Mouse (Mus musculus): Measurements from ENCODE around the gene A530016L24Rik.

A530016L24Rik gene

DNA sequence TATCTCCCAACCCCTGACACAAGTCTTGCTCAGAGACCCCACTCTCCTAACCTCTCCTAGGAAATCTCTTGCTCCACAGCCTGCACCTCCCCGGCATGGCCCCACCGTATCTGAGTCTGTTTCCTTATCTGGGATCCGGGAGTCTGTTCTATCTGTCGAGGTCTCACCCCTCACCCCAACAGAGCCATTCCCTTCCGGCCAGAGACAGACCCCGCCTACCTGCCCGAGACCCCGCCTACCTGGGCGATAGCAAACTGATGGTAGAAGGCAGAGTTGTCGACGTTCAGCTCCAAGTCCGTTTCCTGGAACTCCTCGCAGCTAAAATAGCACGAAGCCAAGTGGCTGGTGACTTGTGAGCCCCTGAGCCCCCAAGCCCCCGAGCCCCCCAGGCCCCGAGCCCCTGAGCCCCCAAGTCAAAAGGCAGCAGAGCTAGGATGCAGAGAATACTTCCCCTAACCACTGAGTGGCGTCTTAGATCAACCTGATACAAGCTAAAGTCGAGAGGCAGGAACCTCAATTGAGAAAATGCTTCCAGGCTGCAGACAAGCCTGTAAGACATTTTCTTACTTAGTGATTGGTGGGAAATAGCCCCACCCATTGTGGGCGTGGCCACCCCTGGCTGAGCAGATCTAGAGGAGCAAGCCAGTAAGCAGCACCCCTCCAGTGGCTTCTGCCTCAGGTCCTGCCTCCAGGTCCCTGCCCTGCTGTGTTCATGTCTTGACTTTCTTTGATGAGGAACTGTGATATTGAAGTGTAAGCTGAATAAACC, 13.9 kb downstream of the A530016L24Rik start:
- DNase-seq (ENCODE audit: low spot score): no peak

DNA sequence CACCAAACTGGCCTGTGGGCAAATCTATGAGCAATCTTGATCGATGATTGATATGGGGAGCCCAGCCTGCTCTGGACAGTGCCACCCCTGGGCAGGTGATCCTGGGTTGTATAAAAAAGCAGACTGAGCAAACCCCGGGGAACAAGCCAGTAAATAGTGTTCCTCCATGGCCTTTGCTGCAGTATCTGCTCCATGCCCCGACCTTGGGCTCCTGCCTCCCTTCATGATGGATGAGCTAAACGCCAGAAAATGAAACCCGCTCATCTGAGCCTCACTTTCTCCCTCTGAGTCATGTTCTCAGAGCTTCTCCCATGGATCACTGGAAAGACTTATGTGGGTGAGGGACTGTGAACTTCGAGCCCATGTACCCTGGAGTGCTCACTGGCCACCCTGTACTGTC, 17.0 kb downstream of the A530016L24Rik start:
- no peak for DNase-seq (ENCODE audit: low spot score)

DNA sequence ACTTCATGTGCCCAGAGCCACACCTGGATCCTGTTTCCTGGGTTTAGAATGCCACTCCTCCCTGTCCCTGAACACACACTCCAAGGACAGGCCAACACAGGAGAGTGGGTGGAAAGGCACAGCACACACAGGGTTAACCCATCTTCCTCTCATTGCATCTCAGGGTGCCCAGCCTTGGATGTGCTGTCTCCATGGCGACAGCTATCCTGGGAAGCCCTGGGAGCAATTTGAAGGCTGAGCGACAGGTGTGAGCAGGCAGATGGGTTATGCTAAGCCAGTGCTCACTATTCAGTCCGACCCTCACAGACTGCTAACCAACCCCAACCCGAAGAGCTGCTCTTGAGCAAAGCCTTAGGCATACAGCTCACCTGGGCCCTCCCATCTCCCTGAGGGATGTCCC, 18.0 kb downstream of the A530016L24Rik start:
- DNase-seq (ENCODE audit: low spot score): no peak

DNA sequence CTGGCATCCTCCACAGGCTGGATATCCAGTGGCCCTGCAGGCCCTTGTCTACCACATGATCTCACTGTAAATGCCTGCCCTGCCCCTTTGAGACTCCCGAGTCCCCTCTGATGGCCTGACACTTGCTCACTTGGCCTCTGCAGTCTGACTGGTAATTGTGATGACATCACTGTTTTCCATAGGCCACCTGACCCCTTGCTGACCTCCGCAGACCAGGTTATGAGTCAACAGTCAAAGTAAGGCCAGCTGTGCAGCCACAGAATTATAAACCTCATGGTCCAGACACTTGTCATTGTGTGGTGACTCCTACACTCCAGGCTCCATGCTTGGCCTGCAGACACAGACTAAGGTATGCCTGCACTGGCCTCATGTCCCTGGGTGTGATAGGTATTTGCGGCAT, 18.7 kb downstream of the A530016L24Rik start:
- DNase-seq (ENCODE audit: low spot score): no peak

DNA sequence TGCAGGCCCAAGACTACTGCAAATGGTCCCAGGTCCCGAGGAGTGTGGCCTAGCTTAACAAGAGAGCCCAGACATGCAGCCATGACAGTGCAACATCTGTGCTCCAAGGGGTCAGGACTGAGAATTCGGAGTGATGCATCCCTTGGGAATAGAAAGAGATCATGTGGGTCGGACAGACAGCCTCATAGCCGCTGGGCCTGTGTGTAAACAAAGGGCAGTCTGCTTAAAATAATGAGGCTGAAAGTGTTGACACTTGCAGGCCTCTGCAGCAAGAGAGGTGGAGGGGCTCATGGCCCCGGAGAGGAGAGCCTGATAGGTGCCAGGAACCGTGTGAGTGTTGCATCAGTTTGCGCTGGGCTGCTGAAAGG, 21.1 kb downstream of the A530016L24Rik start:
- DNase-seq (ENCODE audit: low spot score): no peak

DNA sequence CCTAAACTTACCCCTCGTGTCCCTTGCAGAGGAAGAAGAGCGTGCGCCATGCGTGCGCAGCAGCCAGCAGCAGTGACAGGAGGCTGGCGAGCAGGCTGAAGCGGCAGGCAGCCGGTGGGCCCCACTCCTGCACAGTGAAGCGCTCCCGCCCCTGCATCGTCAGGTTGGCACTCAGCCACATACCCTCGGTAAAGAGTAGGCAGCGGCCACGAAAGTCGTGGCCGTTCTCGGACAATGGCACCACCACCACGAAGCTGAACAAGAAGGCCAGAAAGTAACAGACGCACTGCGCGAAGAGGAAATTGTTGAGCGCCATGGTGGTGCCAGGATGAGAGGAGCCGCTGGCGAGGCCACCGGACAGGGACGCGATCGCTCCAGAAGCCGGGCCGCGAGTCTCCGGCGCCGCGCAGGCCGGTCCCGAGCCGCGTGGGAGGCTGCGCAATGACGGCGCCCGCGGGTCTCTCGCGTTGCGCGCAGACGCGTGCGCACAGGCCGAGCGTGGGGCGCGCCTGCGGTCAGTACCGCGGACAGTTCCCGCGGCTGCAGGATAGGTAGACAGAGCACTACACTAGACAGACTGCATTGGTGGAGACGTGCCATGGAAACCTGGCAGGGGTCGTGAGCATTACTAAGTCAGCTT, 21.6 kb downstream of the A530016L24Rik start:
- no peak for DNase-seq (ENCODE audit: low spot score)

DNA sequence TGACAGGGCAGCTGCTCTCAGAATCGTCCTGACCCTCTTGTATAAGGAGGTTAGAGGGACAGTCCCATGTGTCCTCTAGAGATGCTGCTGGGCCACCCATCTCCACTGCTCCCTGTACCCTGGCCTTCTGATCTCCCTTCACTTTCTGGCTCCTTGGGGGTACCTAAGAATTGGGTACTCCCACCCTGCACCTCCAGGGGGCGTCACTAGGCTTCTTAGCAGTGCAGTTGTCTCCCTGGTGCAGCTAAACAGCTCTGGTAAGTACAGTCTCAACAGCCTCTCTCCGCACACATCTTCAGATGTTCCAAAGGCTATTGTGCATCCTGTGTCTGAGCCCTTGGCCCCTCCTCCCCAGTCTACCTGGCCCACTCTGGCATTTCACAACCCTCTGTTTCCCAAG, 25.6 kb downstream of the A530016L24Rik start:
- no peak for DNase-seq (ENCODE audit: low spot score)

DNA sequence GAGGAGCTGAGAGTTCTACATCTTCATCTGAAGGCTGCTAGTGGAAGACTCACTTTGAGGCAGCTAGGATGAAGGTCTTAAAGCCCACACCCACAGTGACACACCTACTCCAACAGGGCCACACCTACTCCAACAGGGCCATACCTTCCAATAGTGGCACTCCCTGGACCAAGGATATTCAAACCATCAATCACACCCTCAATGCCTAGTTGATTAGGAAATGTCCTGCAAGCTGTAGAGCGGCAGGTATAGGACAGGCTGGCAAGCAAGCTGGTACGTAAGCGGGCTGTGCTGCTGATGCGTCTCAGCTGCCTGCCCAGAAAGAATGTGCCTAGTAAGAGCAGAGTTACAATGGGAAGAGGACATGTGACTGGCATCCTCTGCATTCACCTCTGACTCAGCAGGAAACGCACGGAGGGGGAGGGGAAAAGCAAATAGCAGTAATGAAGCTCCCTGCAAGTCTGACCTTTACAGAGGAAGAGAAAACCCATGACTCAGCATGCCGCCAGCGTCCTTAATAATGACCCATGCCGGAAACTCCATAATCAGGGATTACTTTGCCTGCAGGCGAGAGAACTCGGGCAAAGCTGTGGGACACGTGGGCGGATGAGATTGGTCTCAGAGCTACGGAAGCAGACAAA, 27.6 kb downstream of the A530016L24Rik start, which contains the start of gene Tmem179:
Tmem179 (minus strand) TSS at position 51 of the 641 bp plus-strand sequence.
- DNase-seq (ENCODE audit: low spot score): no peak

DNA sequence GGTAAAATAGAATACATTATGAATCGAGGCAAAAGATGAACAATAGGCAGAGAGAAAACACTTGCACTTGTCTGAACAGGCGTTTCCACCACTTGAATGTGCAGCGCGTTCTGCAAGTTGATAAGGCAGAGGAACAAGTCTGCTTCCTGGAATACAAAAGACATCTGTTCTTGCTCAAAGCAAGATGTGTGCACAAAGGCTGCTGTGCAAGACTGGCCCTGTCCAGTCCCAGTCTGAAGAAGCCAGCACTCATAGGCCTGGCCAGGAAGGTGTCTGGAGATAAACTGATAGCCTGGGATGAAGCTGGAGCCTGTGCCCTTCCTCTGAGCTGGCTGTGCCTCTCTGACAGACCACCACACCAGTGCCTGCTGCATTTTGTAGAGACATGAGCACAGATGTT, 28.9 kb downstream of the A530016L24Rik start:
- no peak for DNase-seq (ENCODE audit: low spot score)

DNA sequence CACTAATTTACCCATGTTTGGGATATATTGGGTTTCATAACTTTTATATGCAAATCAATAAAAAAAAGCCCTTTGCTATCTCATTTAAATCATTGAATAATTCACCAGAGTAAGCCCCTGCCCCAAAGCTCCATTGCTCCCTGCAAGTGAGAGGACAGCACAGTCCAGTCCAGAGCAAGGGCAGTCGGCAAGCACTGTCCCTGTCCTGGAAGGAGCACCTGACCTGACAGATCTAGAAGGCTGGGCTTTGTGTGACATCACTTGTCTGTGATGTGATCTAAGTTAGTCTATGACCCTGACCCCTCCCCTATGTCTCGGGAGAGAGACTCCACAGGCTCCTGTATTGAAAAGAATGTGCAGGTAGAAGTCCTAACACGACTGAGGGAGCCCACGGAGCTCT, 44.5 kb downstream of the A530016L24Rik start:
- DNase-seq (ENCODE audit: low spot score): no peak

DNA sequence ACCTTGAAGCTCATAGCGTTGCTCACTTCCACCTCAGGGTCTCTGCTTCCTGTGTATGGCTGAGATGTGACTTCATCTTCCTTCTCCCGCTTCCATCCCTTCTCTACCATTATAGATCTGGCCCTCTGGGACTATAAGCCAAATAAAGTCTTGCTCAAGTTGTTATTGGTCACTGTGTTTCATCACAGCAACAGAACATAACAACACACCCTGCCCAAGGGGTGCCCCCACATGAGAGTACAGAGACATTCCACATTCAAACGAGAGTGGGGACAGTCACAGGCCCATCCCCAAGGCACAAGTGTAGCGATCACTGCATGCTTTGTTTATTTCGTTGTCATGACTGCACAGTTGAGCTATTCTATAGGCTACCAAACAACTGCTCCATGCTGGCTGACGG, 48.0 kb downstream of the A530016L24Rik start:
- DNase-seq (ENCODE audit: low spot score): no peak

DNA sequence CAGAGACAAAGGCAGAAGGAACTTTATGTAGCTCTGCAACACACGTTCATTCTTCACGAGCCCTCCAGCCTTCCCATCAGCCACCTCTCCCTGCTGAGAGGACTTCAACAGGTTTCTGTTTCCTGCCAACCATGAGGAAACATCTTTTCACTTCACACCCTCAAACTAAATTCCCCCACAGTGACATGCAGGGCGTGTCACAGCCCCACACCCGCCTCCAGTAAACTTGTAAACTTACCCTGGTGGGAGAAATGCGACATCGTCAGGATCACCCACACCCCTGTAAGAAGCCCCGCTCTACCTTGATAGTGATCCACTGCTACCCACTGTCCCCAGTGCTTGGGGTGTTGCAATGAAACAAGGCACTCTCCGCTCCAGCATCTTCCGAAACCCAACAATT, 49.1 kb downstream of the A530016L24Rik start:
- no peak for DNase-seq (ENCODE audit: low spot score)

DNA sequence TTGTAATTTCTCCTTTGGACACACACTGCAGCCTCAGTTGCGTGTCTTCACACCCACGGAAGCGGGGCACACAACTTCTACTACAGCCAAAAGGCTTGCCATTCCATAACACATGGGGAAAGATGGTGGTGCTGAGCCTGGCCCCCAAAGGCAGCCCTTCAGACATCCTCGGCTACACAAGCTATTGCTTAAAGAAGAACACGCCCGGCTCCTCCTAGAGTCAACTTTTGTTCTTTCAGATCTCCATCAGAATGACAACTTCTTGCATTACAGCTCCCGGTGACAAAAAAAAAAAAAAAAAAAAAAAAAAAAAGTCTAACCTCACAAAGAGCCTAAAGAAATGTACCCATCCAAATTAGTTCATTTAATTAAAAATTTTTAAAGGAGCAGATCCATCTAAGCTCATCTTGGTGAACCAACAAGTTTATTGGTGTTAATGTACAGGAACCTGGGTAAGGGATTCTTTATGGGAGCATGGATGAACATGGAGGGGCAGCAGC, 50.3 kb downstream of the A530016L24Rik start:
- DNase-seq (ENCODE audit: low spot score): no peak

DNA sequence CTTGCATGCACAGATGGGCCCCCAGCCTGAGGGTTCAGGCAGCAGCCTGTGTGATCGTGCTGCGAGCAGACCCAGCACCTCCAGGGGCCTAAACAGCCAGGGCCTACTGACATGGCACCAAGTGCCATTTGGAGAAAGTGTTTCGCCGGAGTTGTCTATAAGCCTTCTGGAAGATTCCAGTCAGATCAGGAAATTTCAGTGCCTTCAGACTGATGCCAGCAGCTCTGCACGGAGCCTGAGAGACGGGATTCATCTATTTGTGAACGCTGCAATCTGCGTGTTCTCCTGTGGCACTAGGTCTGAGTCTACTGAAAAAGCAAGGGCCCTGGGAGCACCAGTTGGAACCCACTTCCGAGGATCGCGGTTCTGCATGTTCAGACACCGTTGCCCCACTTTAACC, 51.1 kb downstream of the A530016L24Rik start:
- no peak for DNase-seq (ENCODE audit: low spot score)

DNA sequence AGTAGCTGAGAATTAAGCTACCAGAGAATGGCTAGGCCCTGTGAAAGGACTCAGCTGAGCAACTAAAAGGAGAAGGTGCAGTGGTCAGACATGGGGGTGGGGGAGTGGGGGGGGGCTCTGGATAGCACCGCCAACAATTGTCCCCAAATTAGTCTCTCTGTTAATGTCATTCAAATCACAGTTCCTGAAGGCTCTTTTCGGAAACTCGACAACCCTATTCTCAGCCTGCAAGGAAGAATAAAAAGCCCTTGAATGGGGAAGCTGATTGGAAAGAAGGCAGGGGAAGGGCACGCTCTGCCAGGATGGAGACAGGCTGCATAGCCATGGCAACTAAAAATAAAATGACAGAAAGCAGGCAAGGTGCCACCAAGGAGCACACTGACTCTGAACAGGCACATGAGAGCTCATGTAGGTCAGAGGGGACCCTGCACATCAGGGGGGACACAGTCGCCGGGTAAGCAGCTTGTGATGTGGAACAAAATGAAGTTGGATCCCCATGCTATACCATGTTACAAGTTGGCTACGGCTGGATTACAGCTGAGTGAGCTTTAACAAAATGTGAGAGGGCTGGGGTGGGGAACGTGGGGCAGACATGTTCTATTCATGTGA, 52.3 kb downstream of the A530016L24Rik start:
- no peak for DNase-seq (ENCODE audit: low spot score)

DNA sequence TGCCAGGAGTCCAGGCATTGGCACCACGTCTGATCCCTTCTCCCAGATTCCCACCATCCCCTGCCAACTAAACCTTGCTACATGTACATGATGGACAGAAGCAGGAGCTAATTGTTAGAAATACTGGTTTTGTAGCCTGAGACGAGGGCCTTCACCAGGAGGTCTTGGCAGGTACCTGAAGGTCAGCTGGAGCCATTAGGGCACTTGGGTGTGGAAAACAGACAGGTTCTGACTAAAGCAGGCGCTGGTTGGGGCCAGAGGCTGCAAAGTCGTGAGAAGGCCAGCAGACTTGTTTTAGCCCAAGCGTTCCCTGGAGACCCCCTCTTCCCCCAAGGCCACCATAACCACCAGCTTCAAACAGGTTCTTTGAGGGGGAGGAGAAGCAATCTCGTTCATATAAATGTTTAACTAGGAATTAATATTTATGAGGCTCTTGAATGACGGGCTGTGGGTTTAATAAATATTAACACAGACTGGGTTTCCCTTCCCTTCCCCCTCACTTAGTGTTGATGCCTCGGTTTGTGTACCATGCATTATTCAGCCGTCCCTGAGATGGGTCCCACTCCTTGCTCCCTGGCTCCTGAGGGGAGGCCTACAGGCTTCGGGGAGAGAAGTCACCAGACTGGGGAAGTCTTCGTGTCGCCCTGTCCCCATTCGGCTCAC, 53.1 kb downstream of the A530016L24Rik start:
- DNase-seq (ENCODE audit: low spot score): no peak

DNA sequence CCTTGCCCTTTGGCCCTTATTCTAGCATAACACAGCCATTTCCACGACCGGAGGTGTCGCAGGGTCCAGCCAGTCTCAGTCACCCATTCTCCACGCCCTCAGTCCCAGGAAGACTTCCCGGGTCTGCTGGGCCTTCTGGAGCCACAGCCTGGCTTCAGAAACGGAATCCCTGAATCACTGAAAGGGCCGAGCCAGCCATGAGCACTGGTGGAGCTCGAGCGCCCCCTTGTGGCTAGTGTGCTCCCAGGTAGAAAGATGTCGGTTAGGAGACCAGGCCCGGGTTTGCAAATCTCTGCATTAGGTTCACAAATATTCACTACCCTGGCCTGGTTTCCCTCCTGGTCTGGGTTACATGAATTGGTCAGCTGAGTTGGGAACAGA, 53.7 kb downstream of the A530016L24Rik start:
- peak; percentile 65 for DNase-seq (ENCODE audit: low spot score)

DNA sequence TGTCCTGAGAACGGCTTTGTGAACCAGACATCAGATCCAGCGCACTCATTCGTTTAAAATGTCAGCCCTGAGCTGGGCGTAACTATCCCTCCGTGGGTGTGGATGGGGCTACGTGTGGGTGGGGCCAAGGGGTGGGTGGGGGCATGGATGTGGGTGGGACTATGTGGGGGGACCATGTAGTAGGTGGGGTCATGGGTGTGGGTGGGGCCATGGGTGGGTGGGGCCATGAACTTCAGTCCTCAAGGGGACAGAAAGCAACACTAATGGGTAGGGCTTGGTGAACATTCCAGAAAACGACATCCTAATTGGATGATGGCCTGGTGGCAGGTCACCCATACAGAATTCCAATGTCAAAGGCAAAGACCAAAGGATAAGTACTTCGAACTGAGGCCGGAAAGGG, 54.7 kb downstream of the A530016L24Rik start:
- no peak for DNase-seq (ENCODE audit: low spot score)

DNA sequence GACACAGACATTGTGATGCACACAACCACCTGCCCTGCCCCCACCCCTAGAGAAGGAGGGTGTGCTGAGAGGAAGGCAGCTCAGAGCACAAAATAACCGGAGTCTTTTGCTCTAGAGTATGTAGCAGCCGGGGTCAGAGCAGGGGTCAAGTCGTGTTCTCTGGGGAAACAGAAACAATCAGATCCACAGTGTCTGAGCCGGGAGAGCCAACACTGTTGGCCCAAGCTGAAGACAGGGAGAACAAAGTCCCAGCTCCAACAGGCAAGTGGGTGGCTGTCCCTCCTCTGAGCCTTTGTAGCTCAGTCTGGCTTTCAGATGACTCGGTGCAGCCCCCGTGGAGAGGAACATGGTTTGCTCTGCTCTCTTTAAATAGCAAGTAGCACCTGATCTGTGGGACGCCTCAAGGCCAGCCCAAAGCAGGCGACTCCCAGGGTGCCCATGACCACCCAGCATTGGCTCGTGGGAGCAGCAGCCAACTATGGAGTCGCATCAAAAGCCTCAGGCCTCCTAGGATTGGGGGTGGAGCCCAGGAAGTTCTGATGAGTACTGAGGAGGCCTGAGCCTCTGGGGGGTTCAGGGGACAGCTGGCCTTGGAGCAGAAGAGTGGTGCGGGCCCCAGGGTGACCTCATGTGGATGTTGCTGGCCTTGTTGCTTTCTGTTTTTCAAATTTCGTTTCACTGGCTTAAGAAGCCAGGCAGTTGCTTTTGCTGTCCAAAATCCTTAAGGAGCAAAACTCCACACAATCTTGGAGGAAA, 55.9 kb downstream of the A530016L24Rik start:
- no peak for DNase-seq (ENCODE audit: low spot score)

DNA sequence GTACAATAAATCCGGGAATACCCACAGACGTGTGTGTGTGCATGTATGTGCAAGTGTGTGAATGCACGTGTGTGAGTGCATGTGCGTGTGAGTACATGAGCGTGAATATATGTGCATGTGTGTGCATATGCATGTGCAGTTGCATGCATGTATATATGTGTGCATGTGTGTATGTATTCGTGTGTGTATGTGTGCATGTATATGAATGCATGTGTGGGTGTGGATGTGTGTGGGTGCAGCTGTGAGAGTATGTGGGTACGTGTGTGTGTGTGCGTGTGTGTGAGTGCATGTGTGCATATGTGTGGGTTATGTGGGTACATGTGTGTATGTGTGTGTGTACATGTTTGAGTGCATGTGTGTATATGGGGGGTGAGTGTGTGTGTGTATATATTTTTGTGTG, 56.9 kb downstream of the A530016L24Rik start:
- no peak for DNase-seq (ENCODE audit: low spot score)

DNA sequence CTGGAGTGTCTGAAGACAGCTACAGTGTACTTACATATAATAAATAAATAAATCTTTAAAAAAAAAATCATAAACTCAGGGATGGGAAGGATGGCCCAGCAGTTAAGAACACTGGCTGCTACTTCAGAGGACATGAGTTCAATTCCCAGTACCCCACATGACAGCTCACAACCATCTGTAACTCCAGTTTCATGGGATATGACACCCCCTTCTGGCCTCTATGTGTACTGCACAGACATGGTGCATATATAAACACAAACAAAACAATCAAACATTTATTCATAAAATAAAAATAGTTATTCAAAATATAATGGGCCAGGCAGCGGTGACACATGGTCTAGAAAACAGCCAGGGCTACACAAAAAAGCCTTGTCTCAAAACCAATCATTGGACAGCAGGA, 60.0 kb downstream of the A530016L24Rik start:
- no peak for DNase-seq (ENCODE audit: low spot score)

All from T-cell, adult 2 months (primary cell).